Mouse (Mus musculus): Measurements from ENCODE around the gene Jmy. TPM values are rescaled to one million over a fixed set of nuclear protein-coding genes. Genes with fewer than 3 reads are reported as not detected.
"Not testable (repeated sequence)": the region's sequence is repeated elsewhere in the genome, so short reads cannot be mapped to it uniquely, and the experiment has no call there.

Gene Jmy
- 14.1 and 14.2 TPM in 2 replicates for polyA plus RNA-seq (2012; rRNA removed)

- Histone ChIP-seq H3K4me3 (ENCODE audit: insufficient read depth, low read length) (peak within 1 kb of the TSS; percentile 99), H3K4me1 (ENCODE audit: control insufficient read depth, insufficient read depth, low read length) (peaks cover 7% of the 10 kb centered on the region), H3K27ac (ENCODE audit: insufficient read depth, low read length) (peak within 1 kb of the TSS; percentile 94)
- TF ChIP-seq POLR2A (IDR thresholded peaks at IDR 0.05; ENCODE audit: extremely low read depth, insufficient read depth, low read length), result peak; percentile 85
- no peak for TF ChIP-seq CTCF (IDR thresholded peaks at IDR 0.05; ENCODE audit: extremely low read depth, insufficient read depth, low read length)
Measured at GRCm38 (mm10) chr13:93499167-93499972, at the start of gene Jmy. Jmy (minus strand) TSS chr13:93499808.

- H3K4me1 ChIP-seq (ENCODE audit: control insufficient read depth, insufficient read depth, low read length), result no peaks in the 10 kb centered on the region
- TF ChIP-seq POLR2A (IDR thresholded peaks at IDR 0.05; ENCODE audit: extremely low read depth, insufficient read depth, low read length) (no peak), CTCF (IDR thresholded peaks at IDR 0.05; ENCODE audit: extremely low read depth, insufficient read depth, low read length) (no peak)
- no peak overlapping the region for H3K4me3 ChIP-seq (ENCODE audit: insufficient read depth, low read length)
- H3K27ac ChIP-seq (ENCODE audit: insufficient read depth, low read length), result no peak overlapping the region
Measured at GRCm38 (mm10) chr13:93547641-93548040, 48.0 kb upstream of the Jmy start.

GRCm38 (mm10) chr13:93546011-93546410 lies 46.4 kb upstream of the Jmy start:
- Histone ChIP-seq H3K4me1 (ENCODE audit: control insufficient read depth, insufficient read depth, low read length) (no peaks in the 10 kb centered on the region), H3K27ac (ENCODE audit: insufficient read depth, low read length) (no peak overlapping the region), H3K4me3 (ENCODE audit: insufficient read depth, low read length) (no peak overlapping the region)
- TF ChIP-seq POLR2A (IDR thresholded peaks at IDR 0.05; ENCODE audit: extremely low read depth, insufficient read depth, low read length) (no peak), CTCF (IDR thresholded peaks at IDR 0.05; ENCODE audit: extremely low read depth, insufficient read depth, low read length) (no peak)

GRCm38 (mm10) chr13:93544274-93544673 lies 44.7 kb upstream of the Jmy start:
- Histone ChIP-seq H3K27ac (ENCODE audit: insufficient read depth, low read length) (no peak overlapping the region), H3K4me3 (ENCODE audit: insufficient read depth, low read length) (no peak overlapping the region), H3K4me1 (ENCODE audit: control insufficient read depth, insufficient read depth, low read length) (no peaks in the 10 kb centered on the region)
- no peak for TF ChIP-seq CTCF (IDR thresholded peaks at IDR 0.05; ENCODE audit: extremely low read depth, insufficient read depth, low read length)
- TF ChIP-seq POLR2A (IDR thresholded peaks at IDR 0.05; ENCODE audit: extremely low read depth, insufficient read depth, low read length), result no peak

- Histone ChIP-seq H3K27ac (ENCODE audit: insufficient read depth, low read length) (no peak overlapping the region), H3K4me3 (ENCODE audit: insufficient read depth, low read length) (no peak overlapping the region)
Measured at GRCm38 (mm10) chr13:93539311-93539710, 39.7 kb upstream of the Jmy start.

GRCm38 (mm10) chr13:93518753-93519319 lies 19.2 kb upstream of the Jmy start:
- Histone ChIP-seq H3K4me3 (ENCODE audit: insufficient read depth, low read length) (no peak overlapping the region), H3K27ac (ENCODE audit: insufficient read depth, low read length) (no peak overlapping the region), H3K4me1 (ENCODE audit: control insufficient read depth, insufficient read depth, low read length) (no peaks in the 10 kb centered on the region)
- no peak for TF ChIP-seq CTCF (IDR thresholded peaks at IDR 0.05; ENCODE audit: extremely low read depth, insufficient read depth, low read length)

More at GRCm38 (mm10) chr13:93539311-93539710, 39.7 kb upstream of the Jmy start:
- TF ChIP-seq CTCF (IDR thresholded peaks at IDR 0.05; ENCODE audit: extremely low read depth, insufficient read depth, low read length) (no peak), POLR2A (IDR thresholded peaks at IDR 0.05; ENCODE audit: extremely low read depth, insufficient read depth, low read length) (no peak)
- H3K4me1 ChIP-seq (ENCODE audit: control insufficient read depth, insufficient read depth, low read length), result no peaks in the 10 kb centered on the region

GRCm38 (mm10) chr13:93517223-93517622 lies 17.6 kb upstream of the Jmy start:
- TF ChIP-seq POLR2A (IDR thresholded peaks at IDR 0.05; ENCODE audit: extremely low read depth, insufficient read depth, low read length), result no peak
- TF ChIP-seq CTCF (IDR thresholded peaks at IDR 0.05; ENCODE audit: extremely low read depth, insufficient read depth, low read length), result no peak
- no peak overlapping the region for H3K27ac ChIP-seq (ENCODE audit: insufficient read depth, low read length)
- H3K4me3 ChIP-seq (ENCODE audit: insufficient read depth, low read length), result no peak overlapping the region
- no peaks in the 10 kb centered on the region for H3K4me1 ChIP-seq (ENCODE audit: control insufficient read depth, insufficient read depth, low read length)

GRCm38 (mm10) chr13:93514000-93514795 lies 14.6 kb upstream of the Jmy start:
- H3K4me3 ChIP-seq (ENCODE audit: insufficient read depth, low read length), result no peak overlapping the region
- no peaks in the 10 kb centered on the region for H3K4me1 ChIP-seq (ENCODE audit: control insufficient read depth, insufficient read depth, low read length)
- H3K27ac ChIP-seq (ENCODE audit: insufficient read depth, low read length), result no peak overlapping the region
- no peak for TF ChIP-seq CTCF (IDR thresholded peaks at IDR 0.05; ENCODE audit: extremely low read depth, insufficient read depth, low read length)
- TF ChIP-seq POLR2A (IDR thresholded peaks at IDR 0.05; ENCODE audit: extremely low read depth, insufficient read depth, low read length), result no peak

- Histone ChIP-seq H3K27ac (ENCODE audit: insufficient read depth, low read length) (no peak overlapping the region), H3K4me3 (ENCODE audit: insufficient read depth, low read length) (no peak overlapping the region), H3K4me1 (ENCODE audit: control insufficient read depth, insufficient read depth, low read length) (no peaks in the 10 kb centered on the region)
- no peak for TF ChIP-seq POLR2A (IDR thresholded peaks at IDR 0.05; ENCODE audit: extremely low read depth, insufficient read depth, low read length)
- no peak for TF ChIP-seq CTCF (IDR thresholded peaks at IDR 0.05; ENCODE audit: extremely low read depth, insufficient read depth, low read length)
Measured at GRCm38 (mm10) chr13:93510447-93511180, 11.0 kb upstream of the Jmy start.

GRCm38 (mm10) chr13:93506920-93507319 lies 7.3 kb upstream of the Jmy start:
- not testable (repeated sequence) for H3K27ac ChIP-seq (ENCODE audit: insufficient read depth, low read length); H3K4me1 ChIP-seq (ENCODE audit: control insufficient read depth, insufficient read depth, low read length); H3K4me3 ChIP-seq (ENCODE audit: insufficient read depth, low read length)

All from cortical plate, adult 2 months (tissue).